Mouse (Mus musculus): ENCODE measurements around the gene Npy1r. TPM values are rescaled to one million over a fixed set of nuclear protein-coding genes. Genes with fewer than 3 reads are reported as not detected.

Npy1r gene
- polyA plus RNA-seq, 1 experiment from 2014 or later = 1.4 TPM

- ATAC-seq (ENCODE audit: insufficient read depth, low FRiP score, low TSS enrichment) = no peak
- WGBS = 88% methylated on average over 7 of the region's 7 CpGs
These were observed 17.5 kb downstream of the Npy1r start for GRCm38 (mm10) chr8:66714324-66714975.

GRCm38 (mm10) chr8:66722835-66723234, 25.8 kb downstream of the Npy1r start:
- no peaks in the 10 kb centered on the region for H3K36me3 ChIP-seq (ENCODE audit: control insufficient read depth, insufficient read depth, low read length)
- no peak overlapping the region for H3K4me2 ChIP-seq (ENCODE audit: low read depth)
- DNase-seq (ENCODE audit: low spot score) (no peak), ATAC-seq (ENCODE audit: insufficient read depth, low FRiP score, low TSS enrichment) (no peak)
- H3K27ac ChIP-seq (ENCODE audit: low read depth, low read length) = no peak overlapping the region
- WGBS = 90% methylated on average over 2 of the region's 2 CpGs
- no peak overlapping the region for H3K9ac ChIP-seq (ENCODE audit: low read length)
- no peaks in the 10 kb centered on the region for H3K4me1 ChIP-seq (ENCODE audit: control insufficient read depth, insufficient read depth, low read length)
- no peaks in the 10 kb centered on the region for H3K9me3 ChIP-seq (ENCODE audit: control insufficient read depth, low read length)
- H3K4me3 ChIP-seq (ENCODE audit: low read depth, low read length) = no peak overlapping the region
- H3K27me3 ChIP-seq (ENCODE audit: control insufficient read depth, insufficient read depth, low read length) = no peaks in the 10 kb centered on the region

More at GRCm38 (mm10) chr8:66714324-66714975, 17.5 kb downstream of the Npy1r start:
- no peaks in the 10 kb centered on the region for H3K36me3 ChIP-seq (ENCODE audit: control insufficient read depth, insufficient read depth, low read length)
- DNase-seq (ENCODE audit: low spot score) = no peak
- H3K27me3 ChIP-seq (ENCODE audit: control insufficient read depth, insufficient read depth, low read length) = no peaks in the 10 kb centered on the region
- H3K9me3 ChIP-seq (ENCODE audit: control insufficient read depth, low read length) = no peaks in the 10 kb centered on the region
- H3K4me3 ChIP-seq (ENCODE audit: low read depth, low read length) = no peak overlapping the region
- no peak overlapping the region for H3K9ac ChIP-seq (ENCODE audit: low read length)
- H3K4me1 ChIP-seq (ENCODE audit: control insufficient read depth, insufficient read depth, low read length) = no peaks in the 10 kb centered on the region
- H3K4me2 ChIP-seq (ENCODE audit: low read depth) = no peak overlapping the region
- H3K27ac ChIP-seq (ENCODE audit: low read depth, low read length) = no peak overlapping the region

- Histone ChIP-seq H3K4me2 (ENCODE audit: low read depth) (no peak overlapping the region), H3K9me3 (ENCODE audit: control insufficient read depth, low read length) (no peaks in the 10 kb centered on the region), H3K36me3 (ENCODE audit: control insufficient read depth, insufficient read depth, low read length) (no peaks in the 10 kb centered on the region), H3K9ac (ENCODE audit: low read length) (no peak overlapping the region), H3K27ac (ENCODE audit: low read depth, low read length) (no peak overlapping the region), H3K27me3 (ENCODE audit: control insufficient read depth, insufficient read depth, low read length) (no peaks in the 10 kb centered on the region), H3K4me1 (ENCODE audit: control insufficient read depth, insufficient read depth, low read length) (no peaks in the 10 kb centered on the region), H3K4me3 (ENCODE audit: low read depth, low read length) (no peak overlapping the region)
- DNase-seq (ENCODE audit: low spot score) = no peak
- WGBS = 39% methylated on average over 7 of the region's 7 CpGs
- ATAC-seq (ENCODE audit: insufficient read depth, low FRiP score, low TSS enrichment) = no peak
These were observed 32.5 kb downstream of the Npy1r start for GRCm38 (mm10) chr8:66729446-66729845.

GRCm38 (mm10) chr8:66731957-66732356, 35.0 kb downstream of the Npy1r start:
- no peaks in the 10 kb centered on the region for H3K9me3 ChIP-seq (ENCODE audit: control insufficient read depth, low read length)
- no peak overlapping the region for H3K9ac ChIP-seq (ENCODE audit: low read length)
- H3K36me3 ChIP-seq (ENCODE audit: control insufficient read depth, insufficient read depth, low read length) = no peaks in the 10 kb centered on the region
- 51% methylated on average over 5 of the region's 5 CpGs for WGBS
- no peak overlapping the region for H3K4me2 ChIP-seq (ENCODE audit: low read depth)
- H3K27ac ChIP-seq (ENCODE audit: low read depth, low read length) = no peak overlapping the region
- no peak for ATAC-seq (ENCODE audit: insufficient read depth, low FRiP score, low TSS enrichment)
- H3K4me1 ChIP-seq (ENCODE audit: control insufficient read depth, insufficient read depth, low read length) = no peaks in the 10 kb centered on the region
- H3K27me3 ChIP-seq (ENCODE audit: control insufficient read depth, insufficient read depth, low read length) = no peaks in the 10 kb centered on the region
- no peak overlapping the region for H3K4me3 ChIP-seq (ENCODE audit: low read depth, low read length)
- DNase-seq (ENCODE audit: low spot score) = no peak

- Histone ChIP-seq H3K4me3 (ENCODE audit: low read depth, low read length) (no peak overlapping the region), H3K9me3 (ENCODE audit: control insufficient read depth, low read length) (no peaks in the 10 kb centered on the region), H3K27ac (ENCODE audit: low read depth, low read length) (no peak overlapping the region), H3K9ac (ENCODE audit: low read length) (no peak overlapping the region), H3K4me2 (ENCODE audit: low read depth) (no peak overlapping the region), H3K27me3 (ENCODE audit: control insufficient read depth, insufficient read depth, low read length) (no peaks in the 10 kb centered on the region), H3K4me1 (ENCODE audit: control insufficient read depth, insufficient read depth, low read length) (no peaks in the 10 kb centered on the region), H3K36me3 (ENCODE audit: control insufficient read depth, insufficient read depth, low read length) (no peaks in the 10 kb centered on the region)
- DNase-seq (ENCODE audit: low spot score) (no peak), ATAC-seq (ENCODE audit: insufficient read depth, low FRiP score, low TSS enrichment) (no peak)
- 50% methylated on average over 1 of the region's 1 CpGs for WGBS
These were observed 45.4 kb downstream of the Npy1r start for GRCm38 (mm10) chr8:66742359-66742758.

GRCm38 (mm10) chr8:66745612-66746011, 48.6 kb downstream of the Npy1r start:
- no peak for DNase-seq (ENCODE audit: low spot score)
- no peak overlapping the region for H3K9ac ChIP-seq (ENCODE audit: low read length)
- no peak for ATAC-seq (ENCODE audit: insufficient read depth, low FRiP score, low TSS enrichment)
- H3K27me3 ChIP-seq (ENCODE audit: control insufficient read depth, insufficient read depth, low read length) = no peaks in the 10 kb centered on the region
- no peak overlapping the region for H3K4me3 ChIP-seq (ENCODE audit: low read depth, low read length)
- no peaks in the 10 kb centered on the region for H3K36me3 ChIP-seq (ENCODE audit: control insufficient read depth, insufficient read depth, low read length)
- H3K4me2 ChIP-seq (ENCODE audit: low read depth) = no peak overlapping the region
- WGBS = 84% methylated on average over 3 of the region's 3 CpGs
- no peak overlapping the region for H3K27ac ChIP-seq (ENCODE audit: low read depth, low read length)
- no peaks in the 10 kb centered on the region for H3K9me3 ChIP-seq (ENCODE audit: control insufficient read depth, low read length)
- no peaks in the 10 kb centered on the region for H3K4me1 ChIP-seq (ENCODE audit: control insufficient read depth, insufficient read depth, low read length)

- H3K9ac ChIP-seq (ENCODE audit: low read length) = no peak overlapping the region
These were observed 54.6 kb downstream of the Npy1r start for GRCm38 (mm10) chr8:66751621-66752020.

GRCm38 (mm10) chr8:66756161-66756560, 59.2 kb downstream of the Npy1r start:
- H3K4me1 ChIP-seq (ENCODE audit: control insufficient read depth, insufficient read depth, low read length) = no peaks in the 10 kb centered on the region
- H3K9me3 ChIP-seq (ENCODE audit: control insufficient read depth, low read length) = no peaks in the 10 kb centered on the region
- 91% methylated on average over 2 of the region's 2 CpGs for WGBS
- no peaks in the 10 kb centered on the region for H3K27me3 ChIP-seq (ENCODE audit: control insufficient read depth, insufficient read depth, low read length)
- DNase-seq (ENCODE audit: low spot score) = no peak
- no peaks in the 10 kb centered on the region for H3K36me3 ChIP-seq (ENCODE audit: control insufficient read depth, insufficient read depth, low read length)
- H3K9ac ChIP-seq (ENCODE audit: low read length) = no peak overlapping the region
- H3K4me3 ChIP-seq (ENCODE audit: low read depth, low read length) = no peak overlapping the region
- no peak for ATAC-seq (ENCODE audit: insufficient read depth, low FRiP score, low TSS enrichment)
- H3K4me2 ChIP-seq (ENCODE audit: low read depth) = no peak overlapping the region
- no peak overlapping the region for H3K27ac ChIP-seq (ENCODE audit: low read depth, low read length)

More at GRCm38 (mm10) chr8:66751621-66752020, 54.6 kb downstream of the Npy1r start:
- Histone ChIP-seq H3K4me2 (ENCODE audit: low read depth) (no peak overlapping the region), H3K27ac (ENCODE audit: low read depth, low read length) (no peak overlapping the region), H3K9me3 (ENCODE audit: control insufficient read depth, low read length) (no peaks in the 10 kb centered on the region), H3K4me1 (ENCODE audit: control insufficient read depth, insufficient read depth, low read length) (no peaks in the 10 kb centered on the region), H3K36me3 (ENCODE audit: control insufficient read depth, insufficient read depth, low read length) (no peaks in the 10 kb centered on the region), H3K4me3 (ENCODE audit: low read depth, low read length) (no peak overlapping the region), H3K27me3 (ENCODE audit: control insufficient read depth, insufficient read depth, low read length) (no peaks in the 10 kb centered on the region)
- DNase-seq (ENCODE audit: low spot score) (no peak), ATAC-seq (ENCODE audit: insufficient read depth, low FRiP score, low TSS enrichment) (no peak)
- 75% methylated on average over 2 of the region's 2 CpGs for WGBS

Data from neural tube, embryonic 11.5 days (tissue).